Mouse (Mus musculus): ENCODE measurements at regions not wholly inside any gene's neighbourhood (a gene's known extent, or its start where the extent isn't known, plus 50 kb on each side); places are given as distances from the start of the nearest gene placed in this dataset.

GRCm38 (mm10) chr14:68261436-68261835, 1032.7 kb downstream of the Synb start:
- no peak for ATAC-seq (replicated peaks; ENCODE audit: low read depth, poor library complexity, severe bottlenecking)

- no peak for ATAC-seq (replicated peaks; ENCODE audit: low read depth, poor library complexity, severe bottlenecking)
These were observed 1047.1 kb downstream of the Synb start for GRCm38 (mm10) chr14:68246966-68247365.

- no peak for ATAC-seq (replicated peaks; ENCODE audit: low read depth, poor library complexity, severe bottlenecking)
These were observed 1054.0 kb downstream of the Synb start for GRCm38 (mm10) chr14:68240146-68240545.

- ATAC-seq (replicated peaks; ENCODE audit: low read depth, poor library complexity, severe bottlenecking): no peak
These were observed 1069.9 kb downstream of the Synb start for GRCm38 (mm10) chr14:68224152-68224551.

- no peak for ATAC-seq (replicated peaks; ENCODE audit: low read depth, poor library complexity, severe bottlenecking)
These were observed 1075.0 kb downstream of the Synb start for GRCm38 (mm10) chr14:68219025-68219595.

- ATAC-seq (replicated peaks; ENCODE audit: low read depth, poor library complexity, severe bottlenecking): no peak
These were observed 1075.6 kb downstream of the Synb start for GRCm38 (mm10) chr14:68218471-68218870.

GRCm38 (mm10) chr14:68217986-68218385, 1076.1 kb downstream of the Synb start:
- ATAC-seq (replicated peaks; ENCODE audit: low read depth, poor library complexity, severe bottlenecking): no peak

GRCm38 (mm10) chr14:68213879-68214278, 1080.2 kb downstream of the Synb start:
- ATAC-seq (replicated peaks; ENCODE audit: low read depth, poor library complexity, severe bottlenecking): no peak

- ATAC-seq (replicated peaks; ENCODE audit: low read depth, poor library complexity, severe bottlenecking): no peak
These were observed 1095.3 kb downstream of the Synb start for GRCm38 (mm10) chr14:68198802-68199201.

GRCm38 (mm10) chr14:68197470-68197800, 1096.7 kb downstream of the Synb start:
- no peak for ATAC-seq (replicated peaks; ENCODE audit: low read depth, poor library complexity, severe bottlenecking)

GRCm38 (mm10) chr14:68196762-68197469, 1097.2 kb downstream of the Synb start:
- ATAC-seq (replicated peaks; ENCODE audit: low read depth, poor library complexity, severe bottlenecking): no peak

- no peak for ATAC-seq (replicated peaks; ENCODE audit: low read depth, poor library complexity, severe bottlenecking)
These were observed 1097.9 kb downstream of the Synb start for GRCm38 (mm10) chr14:68196201-68196600.

GRCm38 (mm10) chr14:68189876-68190275, 1104.2 kb downstream of the Synb start:
- ATAC-seq (replicated peaks; ENCODE audit: low read depth, poor library complexity, severe bottlenecking): no peak

GRCm38 (mm10) chr14:68188325-68188724, 1105.8 kb downstream of the Synb start:
- no peak for ATAC-seq (replicated peaks; ENCODE audit: low read depth, poor library complexity, severe bottlenecking)

- no peak for ATAC-seq (replicated peaks; ENCODE audit: low read depth, poor library complexity, severe bottlenecking)
These were observed 1111.5 kb downstream of the Synb start for GRCm38 (mm10) chr14:68182606-68183005.

- ATAC-seq (replicated peaks; ENCODE audit: low read depth, poor library complexity, severe bottlenecking): no peak
These were observed 1112.9 kb downstream of the Synb start for GRCm38 (mm10) chr14:68181168-68181567.

Measured in common myeloid progenitor, adult 5-6 weeks (primary cell).